Mouse (Mus musculus) embryonic fibroblast, embryonic 13.5 days (primary cell): ENCODE results near the gene Psme2b.

Source experiments
- CTCF ChIP-seq: IDR thresholded peaks from 2 replicates; pipeline ENCODE4 v1.5.1; 2011; ENCODE audit warnings: mild to moderate bottlenecking, control low read depth, low read length, moderate library complexity, borderline replicate concordance; ENCODE audit not compliant: insufficient read depth
- POLR2A ChIP-seq: IDR thresholded peaks from 2 replicates; pipeline ENCODE4 v1.6.1; 2011; ENCODE audit warnings: low read depth, mild to moderate bottlenecking, control low read depth, low read length, moderate library complexity

DNA sequence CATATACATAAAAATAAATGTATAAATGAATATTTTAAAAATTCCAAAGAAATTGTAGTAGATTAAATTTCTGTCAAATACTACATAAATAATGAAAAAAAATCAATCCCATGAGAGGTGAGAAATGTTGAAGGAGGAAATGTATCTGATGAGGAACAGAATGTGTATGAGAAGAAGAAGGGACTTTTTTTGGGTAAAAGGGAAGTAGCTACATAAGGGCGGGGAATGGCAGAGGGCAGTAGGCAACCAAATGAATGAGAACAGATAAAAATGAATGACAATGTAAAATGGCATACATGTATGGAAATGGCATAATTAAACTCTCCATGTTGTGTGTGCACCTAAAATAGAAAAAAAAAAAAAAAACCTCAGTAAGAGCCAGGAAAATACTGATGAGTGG is 32.4 kb downstream of the Psme2b start:
- TF ChIP-seq CTCF, result no peak
- TF ChIP-seq POLR2A, result no peak
